Mouse (Mus musculus): Measurements from ENCODE around the gene Pcyox1. TPM values are rescaled to one million over a fixed set of nuclear protein-coding genes. Genes with fewer than 3 reads are reported as not detected.

Gene Pcyox1
- polyA plus RNA-seq, 1 experiment from 2014 or later, result 79.8 TPM

DNA sequence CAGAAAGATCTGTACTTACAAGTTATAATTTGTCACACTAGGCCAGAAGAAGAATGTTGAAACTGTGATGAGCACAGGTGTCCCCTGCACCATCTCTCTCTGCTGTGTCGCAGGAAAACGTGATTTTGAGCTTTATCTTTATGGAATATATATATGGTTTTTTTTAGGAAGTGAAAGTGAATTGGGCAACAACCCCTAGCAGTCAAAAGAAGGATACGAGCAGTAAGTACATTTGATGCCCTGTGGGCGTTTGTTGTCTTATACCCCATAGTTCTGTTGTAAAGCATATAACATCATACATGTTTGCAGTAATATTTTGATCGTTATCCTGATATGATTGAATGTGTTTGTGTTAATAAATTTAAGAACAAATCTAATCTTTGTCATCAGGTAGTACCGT lies 21.8 kb upstream of the Pcyox1 start:
- Histone ChIP-seq H3K27me3 (replicated peaks) (no peaks in the 10 kb centered on the region), H3K4me1 (replicated peaks) (no peaks in the 10 kb centered on the region), H3K4me3 (replicated peaks) (no peak overlapping the region), H3K27ac (no peak overlapping the region), H3K9ac (no peak overlapping the region), H3K36me3 (peaks cover 28% of the 10 kb centered on the region), H3K4me2 (replicated peaks) (no peak overlapping the region), H3K9me3 (no peaks in the 10 kb centered on the region)
- 90% methylated on average over 6 of the region's 6 CpGs for WGBS
- no peak for ATAC-seq

DNA sequence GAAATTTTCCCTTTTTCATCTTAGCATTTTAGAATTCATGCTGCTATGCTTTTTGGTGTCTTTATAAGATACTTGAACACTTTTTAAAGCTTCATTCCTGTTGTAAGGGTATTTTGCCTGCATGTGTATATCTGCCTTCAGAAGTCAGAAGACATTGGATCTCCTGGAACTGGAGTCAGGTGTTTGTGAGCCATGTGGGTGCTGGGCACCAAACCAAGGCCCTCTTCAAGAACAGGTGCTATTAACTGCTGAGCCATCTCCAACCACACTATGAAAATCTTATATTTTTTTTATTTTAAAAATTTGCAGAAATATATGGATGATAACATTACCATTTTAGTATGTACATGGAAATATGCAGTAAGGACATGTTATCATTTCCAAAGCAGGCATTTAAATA lies 9.4 kb upstream of the Pcyox1 start:
- Histone ChIP-seq H3K27ac (no peak overlapping the region), H3K4me2 (replicated peaks) (no peak overlapping the region), H3K36me3 (no peaks in the 10 kb centered on the region), H3K9ac (no peak overlapping the region), H3K9me3 (no peaks in the 10 kb centered on the region), H3K27me3 (replicated peaks) (no peaks in the 10 kb centered on the region), H3K4me1 (replicated peaks) (peaks cover 2% of the 10 kb centered on the region; the same call in 1 of the 2 replicates), H3K4me3 (replicated peaks) (no peak overlapping the region)
- ATAC-seq, result no peak

DNA sequence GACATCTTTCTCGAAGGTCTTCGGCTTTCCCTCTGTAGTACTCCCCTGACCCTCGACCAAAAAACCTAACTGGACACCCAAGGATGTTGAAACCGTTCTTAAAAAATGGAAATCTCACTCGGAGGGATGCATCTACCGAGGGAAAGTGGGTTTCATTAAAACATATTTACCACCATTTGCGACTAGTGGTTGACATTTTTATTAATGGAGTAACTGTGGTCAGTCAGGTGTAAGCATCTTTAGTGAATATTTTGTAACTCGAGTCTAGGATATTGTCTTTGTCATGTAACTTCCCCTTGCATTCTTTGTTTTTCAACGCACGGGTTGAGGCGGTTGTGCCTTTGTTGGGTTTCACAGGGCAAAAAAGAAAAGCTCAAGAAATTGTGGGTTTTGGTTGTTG lies 8.0 kb upstream of the Pcyox1 start:
- under 1% methylated on average over 11 of the region's 11 CpGs for WGBS
- peak overlapping the region; percentile 56 for H3K4me2 ChIP-seq (replicated peaks)
- H3K9ac ChIP-seq, result peak overlapping the region; percentile 95
- ATAC-seq, result no peak
- peaks cover 7% of the 10 kb centered on the region for H3K4me1 ChIP-seq (replicated peaks)
- H3K27me3 ChIP-seq (replicated peaks), result no peaks in the 10 kb centered on the region
- no peaks in the 10 kb centered on the region for H3K36me3 ChIP-seq
- H3K4me3 ChIP-seq (replicated peaks), result peak overlapping the region; percentile 83
- H3K9me3 ChIP-seq, result no peaks in the 10 kb centered on the region
- peak overlapping the region; percentile 100 for H3K27ac ChIP-seq

DNA sequence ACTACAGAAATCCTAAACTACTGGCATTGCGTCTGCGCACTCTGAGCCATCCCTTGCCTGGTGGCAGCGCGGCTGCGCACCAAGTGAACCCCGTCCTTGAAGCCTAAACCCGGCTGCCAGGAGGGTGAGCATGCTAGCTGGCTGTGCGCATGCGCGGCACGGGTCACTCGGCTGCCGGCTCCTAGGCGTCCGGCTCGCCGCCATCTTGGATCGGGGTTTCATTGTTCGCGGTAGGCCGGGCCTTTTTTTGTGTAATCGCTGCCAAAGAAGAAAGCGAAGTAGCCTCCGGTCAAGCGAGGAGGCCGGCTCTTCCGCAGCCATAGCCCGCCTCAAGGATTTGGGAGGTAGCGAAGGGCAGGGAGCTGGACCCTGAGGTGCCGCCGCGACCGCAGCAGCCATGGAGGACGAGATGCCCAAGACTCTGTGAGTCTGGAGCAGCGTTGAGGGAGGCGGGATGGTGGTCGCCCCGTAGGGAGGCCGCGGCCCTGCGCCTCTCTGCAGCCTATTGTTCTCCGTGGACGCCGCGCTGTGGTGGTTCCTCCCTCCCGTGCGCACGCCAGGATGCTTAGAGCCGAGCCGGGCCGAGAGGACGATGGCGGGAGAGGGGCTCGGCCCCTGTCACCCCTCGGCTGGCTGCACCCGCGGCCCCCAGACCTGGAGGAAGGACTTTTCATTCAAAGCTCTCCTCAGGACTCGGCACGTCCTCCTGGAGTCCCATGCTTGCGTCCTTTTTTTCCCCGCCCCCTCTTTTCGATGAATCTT lies 7.3 kb upstream of the Pcyox1 start, which contains the start of gene Tia1:
Tia1 (plus strand) TSS at position 120 of the 762 bp plus-strand sequence.
- Histone ChIP-seq H3K4me1 (replicated peaks) (peaks cover 7% of the 10 kb centered on the region), H3K27ac (peak within 1 kb of the TSS; percentile 100), H3K9ac (peak within 1 kb of the TSS; percentile 95), H3K9me3 (no peaks in the 10 kb centered on the region), H3K4me3 (replicated peaks) (peak within 1 kb of the TSS; percentile 83), H3K36me3 (no peaks in the 10 kb centered on the region), H3K27me3 (replicated peaks) (no peaks in the 10 kb centered on the region), H3K4me2 (replicated peaks) (peak within 1 kb of the TSS; percentile 56)
- under 1% methylated on average over 62 of the region's 62 CpGs for WGBS
- peak; percentile 97 for ATAC-seq

DNA sequence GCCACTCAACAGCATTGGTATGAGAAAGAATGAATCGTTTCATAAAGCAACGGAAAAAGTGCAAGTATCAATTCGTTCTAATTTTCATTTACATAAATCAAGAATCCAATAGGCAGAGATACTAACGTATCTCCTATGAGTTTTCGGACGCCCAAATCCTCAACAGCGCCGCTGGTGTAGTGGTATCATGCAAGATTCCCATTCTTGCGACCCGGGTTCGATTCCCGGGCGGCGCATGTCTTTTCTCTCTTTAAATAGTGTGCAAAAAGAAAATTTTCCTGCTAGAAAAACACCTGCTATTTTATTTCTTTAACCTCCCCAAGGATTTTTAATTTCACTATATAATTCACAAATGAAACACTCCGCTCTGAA lies 6.8 kb upstream of the Pcyox1 start:
- H3K9me3 ChIP-seq, result no peaks in the 10 kb centered on the region
- peak overlapping the region; percentile 83 for H3K4me3 ChIP-seq (replicated peaks)
- ATAC-seq, result peak; percentile 81
- no peaks in the 10 kb centered on the region for H3K36me3 ChIP-seq
- peaks cover 7% of the 10 kb centered on the region for H3K4me1 ChIP-seq (replicated peaks)
- peak overlapping the region; percentile 56 for H3K4me2 ChIP-seq (replicated peaks)
- peak overlapping the region; percentile 100 for H3K27ac ChIP-seq
- H3K9ac ChIP-seq, result peak overlapping the region; percentile 95; the same call in 1 of the 2 replicates
- H3K27me3 ChIP-seq (replicated peaks), result no peaks in the 10 kb centered on the region
- WGBS, result under 1% methylated on average over 15 of the region's 15 CpGs

DNA sequence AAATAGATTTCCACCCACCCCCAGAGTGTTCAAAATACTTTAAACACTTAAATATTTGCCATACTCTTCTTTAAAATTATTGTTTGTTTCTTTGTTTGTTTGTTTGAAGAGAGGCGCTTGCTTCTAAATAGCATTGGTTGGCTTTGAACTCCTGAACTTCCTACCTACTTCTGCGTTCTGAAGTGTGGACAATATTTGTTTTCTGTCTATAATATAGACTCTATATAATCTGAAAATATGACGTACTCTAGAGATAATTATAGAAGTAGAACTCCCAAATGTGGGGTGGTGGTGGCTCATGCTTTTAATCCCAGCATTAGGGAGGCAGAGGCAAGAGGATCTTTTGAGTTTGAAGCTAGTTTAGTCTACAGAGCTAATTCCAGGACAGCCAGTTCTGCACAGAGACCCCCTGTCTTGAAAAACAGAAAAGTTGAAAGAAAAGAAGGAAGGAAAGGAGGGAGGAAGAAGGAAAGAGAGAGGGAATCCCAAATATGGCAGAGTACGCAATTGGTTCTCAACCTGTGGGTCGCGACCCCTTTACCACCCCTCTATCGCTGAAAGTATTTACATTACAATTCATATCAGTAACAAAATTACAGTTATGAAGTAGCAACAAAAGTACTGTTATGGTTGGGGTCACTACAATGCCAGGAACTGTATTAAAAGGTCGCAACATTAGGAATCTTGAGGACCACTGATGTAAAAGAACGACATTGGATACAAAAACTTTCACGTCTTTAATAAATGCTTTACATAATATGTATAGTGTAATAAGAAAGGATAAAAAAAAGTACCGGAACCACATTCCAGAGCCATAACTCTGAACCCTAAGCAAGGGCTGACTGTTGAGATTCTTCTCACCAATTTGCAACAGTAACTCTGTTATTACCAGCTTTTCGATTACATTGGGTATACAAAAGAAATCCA lies 6.0 kb upstream of the Pcyox1 start:
- Histone ChIP-seq H3K36me3 (no peaks in the 10 kb centered on the region), H3K27ac (no peak overlapping the region), H3K9me3 (no peaks in the 10 kb centered on the region), H3K9ac (peak overlapping the region; percentile 29; the same call in 1 of the 2 replicates), H3K4me3 (replicated peaks) (peak overlapping the region; percentile 83), H3K27me3 (replicated peaks) (no peaks in the 10 kb centered on the region), H3K4me2 (replicated peaks) (peak overlapping the region; percentile 56), H3K4me1 (replicated peaks) (peaks cover 7% of the 10 kb centered on the region)
- no peak for ATAC-seq
- WGBS, result 33% methylated on average over 12 of the region's 12 CpGs

DNA sequence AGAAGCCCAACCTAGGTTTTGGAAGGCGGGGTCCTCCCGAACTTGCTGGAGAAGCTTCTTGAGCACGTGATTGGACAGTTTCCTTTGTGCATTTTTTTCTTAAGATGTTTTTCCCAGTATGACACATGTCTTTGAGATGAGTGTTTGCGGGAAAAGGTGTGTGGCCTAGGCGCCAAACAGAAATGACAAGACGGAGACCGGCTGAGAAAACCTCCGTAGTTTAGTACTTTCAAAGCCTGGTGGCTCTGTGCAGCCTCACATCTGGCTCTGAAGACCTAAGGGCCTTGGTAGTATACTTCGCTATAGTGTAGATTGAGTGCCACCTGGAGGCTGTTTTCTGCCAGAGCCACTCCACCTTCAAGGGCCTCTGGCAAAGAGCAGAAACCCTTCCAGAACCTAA lies 4.0 kb upstream of the Pcyox1 start:
- H3K4me1 ChIP-seq (replicated peaks), result peaks cover 17% of the 10 kb centered on the region
- peak overlapping the region; percentile 53 for H3K4me2 ChIP-seq (replicated peaks)
- H3K36me3 ChIP-seq, result no peaks in the 10 kb centered on the region
- 5% methylated on average over 9 of the region's 9 CpGs for WGBS
- no peak overlapping the region for H3K9ac ChIP-seq
- peak overlapping the region; percentile 23 for H3K4me3 ChIP-seq (replicated peaks)
- no peaks in the 10 kb centered on the region for H3K9me3 ChIP-seq
- ATAC-seq, result peak; percentile 18; the same call in 1 of the 2 replicates
- H3K27me3 ChIP-seq (replicated peaks), result no peaks in the 10 kb centered on the region
- H3K27ac ChIP-seq, result peak overlapping the region; percentile 32; the same call in 1 of the 2 replicates

DNA sequence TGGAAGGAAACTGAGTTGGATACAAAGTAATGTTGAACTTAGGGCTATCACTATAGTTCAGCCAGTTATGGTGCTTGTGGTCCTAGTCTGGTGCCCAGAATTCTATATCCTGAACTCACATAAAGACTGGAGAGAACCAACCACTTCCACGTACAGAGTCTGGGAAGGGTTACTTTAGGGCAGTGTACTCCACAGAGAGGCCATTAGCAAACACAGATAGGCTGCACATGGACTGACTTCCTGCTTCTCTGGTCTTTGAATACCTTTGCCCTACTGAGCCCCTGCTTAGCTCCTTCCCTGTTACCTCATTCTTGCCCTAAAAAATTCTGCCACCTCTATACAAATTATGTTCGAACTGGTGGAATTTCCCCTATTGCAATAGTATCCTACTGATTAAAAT lies 3.0 kb upstream of the Pcyox1 start:
- Histone ChIP-seq H3K4me1 (replicated peaks) (peaks cover 17% of the 10 kb centered on the region), H3K36me3 (no peaks in the 10 kb centered on the region), H3K27me3 (replicated peaks) (no peaks in the 10 kb centered on the region), H3K9ac (no peak overlapping the region), H3K4me2 (replicated peaks) (no peak overlapping the region), H3K9me3 (no peaks in the 10 kb centered on the region), H3K4me3 (replicated peaks) (no peak overlapping the region), H3K27ac (no peak overlapping the region)
- 64% methylated on average over 2 of the region's 2 CpGs for WGBS
- no peak for ATAC-seq

DNA sequence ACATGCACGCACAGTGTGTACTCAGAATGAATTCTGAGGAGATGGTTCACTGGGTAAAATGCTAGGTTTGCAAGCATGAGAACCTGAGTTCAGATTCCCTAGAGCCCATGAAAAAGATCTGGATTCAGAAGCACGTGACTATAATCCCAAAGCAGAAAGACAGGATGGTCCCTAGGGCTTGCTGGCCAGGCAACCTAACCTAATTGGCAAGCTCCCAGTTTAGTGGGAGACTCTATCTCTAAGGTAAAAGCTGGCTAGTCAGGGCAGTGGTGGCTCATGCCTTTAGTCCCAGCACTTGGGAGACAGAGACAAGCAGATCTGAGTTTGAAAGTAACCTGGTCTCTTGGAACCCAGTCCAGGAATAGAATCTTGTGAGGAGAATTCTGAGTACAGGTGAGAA lies 2.0 kb upstream of the Pcyox1 start:
- Histone ChIP-seq H3K4me1 (replicated peaks) (peaks cover 17% of the 10 kb centered on the region), H3K9ac (no peak overlapping the region), H3K36me3 (no peaks in the 10 kb centered on the region; the same call in 1 of the 2 replicates), H3K9me3 (no peaks in the 10 kb centered on the region), H3K27ac (no peak overlapping the region), H3K4me2 (replicated peaks) (no peak overlapping the region), H3K4me3 (replicated peaks) (no peak overlapping the region), H3K27me3 (replicated peaks) (no peaks in the 10 kb centered on the region)
- WGBS, result 85% methylated on average over 2 of the region's 2 CpGs
- no peak for ATAC-seq

DNA sequence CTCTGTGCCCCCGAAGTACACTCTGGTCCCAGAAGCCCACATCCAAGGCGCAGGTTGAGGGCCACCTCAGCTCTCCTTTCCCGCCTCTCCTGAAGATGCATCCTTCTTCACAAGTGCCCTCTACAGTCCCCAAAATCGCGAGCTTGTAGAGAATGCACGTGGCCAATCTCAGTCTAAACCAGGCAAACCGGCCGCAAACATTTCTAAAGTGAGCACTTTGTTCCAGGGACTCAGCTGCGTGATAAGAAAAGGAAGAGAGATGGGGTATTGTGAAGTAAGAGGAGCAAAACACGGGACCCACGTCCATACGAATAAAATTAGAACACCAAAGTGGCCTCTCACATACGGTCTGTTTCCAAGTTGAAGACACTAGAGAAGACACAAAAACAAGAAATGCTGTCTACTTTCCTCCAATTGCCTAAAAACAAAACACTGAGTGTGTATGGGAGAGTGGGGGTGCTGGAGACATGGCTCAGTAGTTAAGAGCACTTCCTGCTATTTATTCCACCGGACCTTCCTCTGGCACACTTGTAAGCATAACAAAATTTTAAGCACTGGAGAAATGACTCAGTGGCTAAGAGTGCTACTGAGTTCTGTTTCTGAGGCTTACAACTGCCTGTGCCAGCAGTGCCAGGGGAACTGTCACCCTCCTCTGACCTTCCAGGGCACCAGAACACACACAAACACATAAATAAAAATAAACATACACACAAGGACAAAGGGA lies 465 bp upstream of the Pcyox1 start:
- Histone ChIP-seq H3K27me3 (replicated peaks) (no peaks in the 10 kb centered on the region), H3K4me3 (replicated peaks) (peak overlapping the region; percentile 73), H3K36me3 (peaks cover 2% of the 10 kb centered on the region; the same call in 1 of the 2 replicates), H3K9ac (peak overlapping the region; percentile 75), H3K9me3 (no peaks in the 10 kb centered on the region), H3K27ac (peak overlapping the region; percentile 78), H3K4me1 (replicated peaks) (peaks cover 17% of the 10 kb centered on the region), H3K4me2 (replicated peaks) (peak overlapping the region; percentile 73)
- peak; percentile 35 for ATAC-seq
- WGBS, result 5% methylated on average over 14 of the region's 14 CpGs

DNA sequence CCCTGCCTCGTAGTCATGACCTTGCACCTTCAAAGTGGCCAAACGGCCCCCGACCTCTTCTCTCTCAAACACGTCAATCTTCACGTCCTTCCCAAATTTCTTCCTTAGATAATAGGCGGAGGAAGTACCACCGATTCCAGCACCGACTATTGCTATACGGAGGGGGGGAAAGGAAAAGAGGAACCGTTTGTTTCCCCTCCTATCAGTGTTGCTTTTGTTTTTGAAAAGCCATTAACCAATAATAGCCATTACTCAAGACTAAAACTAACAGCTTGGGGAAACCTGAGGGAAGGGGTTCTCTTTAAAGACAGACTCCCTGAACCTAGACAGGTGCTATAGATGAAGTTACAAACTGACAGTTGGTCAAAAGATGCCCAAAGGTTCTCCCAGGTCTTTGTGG lies 985 bp downstream of the Pcyox1 start:
- H3K27ac ChIP-seq, result peak overlapping the region; percentile 78; the same call in 1 of the 2 replicates
- H3K4me3 ChIP-seq (replicated peaks), result peak overlapping the region; percentile 73
- peaks cover 15% of the 10 kb centered on the region for H3K4me1 ChIP-seq (replicated peaks)
- H3K4me2 ChIP-seq (replicated peaks), result peak overlapping the region; percentile 73
- H3K9me3 ChIP-seq, result no peaks in the 10 kb centered on the region
- WGBS, result 29% methylated on average over 10 of the region's 10 CpGs
- ATAC-seq, result no peak
- H3K9ac ChIP-seq, result peak overlapping the region; percentile 75
- no peaks in the 10 kb centered on the region for H3K27me3 ChIP-seq (replicated peaks)
- peaks cover 15% of the 10 kb centered on the region for H3K36me3 ChIP-seq

DNA sequence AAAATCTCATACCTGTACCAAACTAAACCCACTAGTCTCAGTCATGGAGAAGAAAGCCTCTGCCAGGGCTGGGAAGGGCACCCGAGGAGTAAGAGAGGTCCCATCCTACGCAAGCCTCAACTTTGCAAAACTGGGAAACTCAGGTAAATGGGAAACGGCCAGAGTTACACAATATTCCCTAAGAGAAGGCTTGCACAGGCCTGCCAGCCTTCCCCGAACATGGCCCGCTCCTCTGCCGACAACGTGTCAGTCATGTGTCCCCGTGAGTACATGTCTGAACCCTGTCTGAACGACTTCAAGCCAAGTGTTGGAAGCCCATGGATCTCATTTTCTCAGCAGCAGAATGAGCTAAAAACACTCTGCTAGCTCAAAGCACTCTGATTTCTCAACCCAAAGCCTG lies 1.9 kb downstream of the Pcyox1 start:
- Histone ChIP-seq H3K9me3 (no peaks in the 10 kb centered on the region), H3K9ac (no peak overlapping the region), H3K36me3 (peaks cover 22% of the 10 kb centered on the region), H3K27me3 (replicated peaks) (no peaks in the 10 kb centered on the region), H3K27ac (no peak overlapping the region), H3K4me1 (replicated peaks) (peaks cover 12% of the 10 kb centered on the region), H3K4me2 (replicated peaks) (peak overlapping the region; percentile 73; the same call in 1 of the 2 replicates), H3K4me3 (replicated peaks) (no peak overlapping the region)
- WGBS, result 92% methylated on average over 9 of the region's 9 CpGs
- no peak for ATAC-seq
